In the genomic region with DNA sequence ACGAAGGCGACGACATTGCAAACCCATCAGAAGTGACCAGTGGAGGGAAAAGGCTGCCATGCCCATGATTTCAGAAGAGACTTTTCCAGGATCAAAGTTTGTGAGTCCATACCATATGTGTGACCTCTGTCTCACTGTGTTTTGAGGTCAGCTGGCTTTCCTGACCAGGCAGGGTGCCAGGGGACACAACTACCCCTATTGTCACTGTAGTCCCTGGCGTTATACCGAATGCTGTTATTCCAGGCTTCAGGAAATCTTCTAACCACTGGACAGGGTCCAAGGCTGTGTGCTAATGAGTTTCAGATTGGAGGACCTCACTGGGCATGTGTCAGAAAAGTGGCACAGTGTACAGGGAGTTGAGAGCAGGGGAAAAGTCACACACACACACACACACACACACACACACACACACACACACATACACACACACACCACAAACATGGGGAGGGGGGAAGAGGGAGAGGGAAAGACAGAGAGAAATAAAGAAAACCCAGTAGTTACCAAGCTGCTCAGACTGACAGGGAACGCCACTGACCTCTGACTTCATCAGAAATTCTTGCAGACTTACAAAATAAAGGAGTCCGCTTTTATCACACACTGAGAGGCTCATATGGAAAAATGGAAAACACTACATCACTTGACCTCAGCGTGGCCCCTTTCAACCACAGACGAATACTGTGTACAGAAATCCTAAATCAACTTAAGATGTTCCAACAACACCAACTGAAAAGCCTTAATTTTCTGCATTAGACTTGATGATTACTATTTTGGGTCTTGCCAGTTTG, we compare ENCODE assay signal across 10 mouse cellular contexts.
DNase-seq lines count a peak whose midpoint lies in the region; ATAC-seq and TF ChIP-seq lines count a peak whose summit lies in the region.
"Had no signal": no experiment of that assay in that cellular context is flagged by ENCODE, and none has a peak within 500 bp of the region (broad histone marks: within the 10 kb centered on the region; RNA-seq: fewer than 3 reads in every experiment).

No protein-coding gene starts in this region.

- no peak overlapping the region for H3K9ac ChIP-seq in kidney, embryonic 16.5 days (replicated peaks; ENCODE audit: low read length)
- no peak overlapping the region for H3K9ac ChIP-seq in heart, embryonic 15.5 days
- H3K9ac ChIP-seq in lung, embryonic 14.5 days = no peak overlapping the region; the same call in 1 of the 2 replicates
- H3K9ac ChIP-seq: neural tube, embryonic 13.5 days had no signal

- H3K27me3 ChIP-seq in kidney, embryonic 16.5 days (ENCODE audit: insufficient read depth, low read length) = no peaks in the 10 kb centered on the region
- H3K27me3 ChIP-seq in embryonic facial prominence, embryonic 10.5 days (replicated peaks; ENCODE audit: low read depth, poor library complexity, severe bottlenecking) = no peaks in the 10 kb centered on the region
- no peaks in the 10 kb centered on the region for H3K27me3 ChIP-seq in heart, embryonic 15.5 days
- no peaks in the 10 kb centered on the region for H3K27me3 ChIP-seq in lung, embryonic 14.5 days (ENCODE audit: insufficient read depth, low read length)
- H3K27me3 ChIP-seq in thymus, adult 2 months (ENCODE audit: control insufficient read depth, insufficient read depth, low read length) = no peaks in the 10 kb centered on the region
- H3K27me3 ChIP-seq: neural tube, embryonic 13.5 days had no signal

- H3K4me1 ChIP-seq in kidney, embryonic 16.5 days (ENCODE audit: insufficient read depth, low read length) = peaks cover 8% of the 10 kb centered on the region; the same call in 1 of the 2 replicates
- peaks cover 51% of the 10 kb centered on the region for H3K4me1 ChIP-seq in embryonic facial prominence, embryonic 10.5 days
- H3K4me1 ChIP-seq in heart, embryonic 15.5 days (replicated peaks) = peaks cover 35% of the 10 kb centered on the region
- peaks cover 25% of the 10 kb centered on the region for H3K4me1 ChIP-seq in lung, embryonic 14.5 days (ENCODE audit: insufficient read depth)
- no peaks in the 10 kb centered on the region for H3K4me1 ChIP-seq in thymus, adult 2 months (replicated peaks; ENCODE audit: control insufficient read depth, insufficient read depth, low read length)

- no peak for ATAC-seq in kidney, embryonic 16.5 days (ENCODE audit: low FRiP score, low TSS enrichment)
- peak; percentile 85 for ATAC-seq in heart, embryonic 15.5 days (replicated peaks; ENCODE audit: insufficient number of reproducible peaks, insufficient read depth, low FRiP score, low read depth)
- peak; percentile 64 for ATAC-seq in lung, embryonic 14.5 days (ENCODE audit: insufficient read depth)
- no peak for ATAC-seq in activated CD4-positive, CD25-positive, alpha-beta regulatory T cell, adult 4 months

- H3K9me3 ChIP-seq in kidney, embryonic 16.5 days (ENCODE audit: low read length) = no peaks in the 10 kb centered on the region
- H3K9me3 ChIP-seq in embryonic facial prominence, embryonic 10.5 days = no peaks in the 10 kb centered on the region
- no peaks in the 10 kb centered on the region for H3K9me3 ChIP-seq in heart, embryonic 15.5 days (replicated peaks)
- no peaks in the 10 kb centered on the region for H3K9me3 ChIP-seq in lung, embryonic 14.5 days (ENCODE audit: low read depth, low read length)
- H3K9me3 ChIP-seq: neural tube, embryonic 13.5 days had no signal

- TF ChIP-seq POLR2A in thymus, adult 2 months (IDR thresholded peaks at IDR 0.05; ENCODE audit: control insufficient read depth, extremely low read depth, insufficient read depth, low read length, poor library complexity) = no peak

- no peak overlapping the region for H3K4me3 ChIP-seq in kidney, embryonic 16.5 days (ENCODE audit: low read length)
- no peak overlapping the region for H3K4me3 ChIP-seq in embryonic facial prominence, embryonic 10.5 days
- no peak overlapping the region for H3K4me3 ChIP-seq in heart, embryonic 15.5 days
- H3K4me3 ChIP-seq in lung, embryonic 14.5 days (ENCODE audit: low read depth, low read length) = no peak overlapping the region
- H3K4me3 ChIP-seq in thymus, adult 2 months (ENCODE audit: control insufficient read depth, insufficient read depth, low read length) = no peak overlapping the region
- H3K4me3 ChIP-seq: neural tube, embryonic 13.5 days had no signal

- DNase-seq in kidney, adult 18-20 months = peak; percentile 35
- DNase-seq in embryonic facial prominence, embryonic 10.5 days (ENCODE audit: low spot score) = peak; percentile 31
- peak; percentile 75 for DNase-seq in lung, embryonic 14.5 days
- DNase-seq in thymus, adult 2 months = no peak
- DNase-seq in right cerebral cortex, postnatal 4 days = no peak
- DNase-seq: cerebellum, postnatal 25 days had no signal

- no peak overlapping the region for H3K4me2 ChIP-seq in kidney, embryonic 16.5 days (replicated peaks; ENCODE audit: low read depth, low read length)
- no peak overlapping the region for H3K4me2 ChIP-seq in heart, embryonic 15.5 days
- no peak overlapping the region for H3K4me2 ChIP-seq in lung, embryonic 14.5 days
- H3K4me2 ChIP-seq: neural tube, embryonic 13.5 days had no signal

- H3K36me3 ChIP-seq in kidney, embryonic 16.5 days (ENCODE audit: insufficient read depth, low read length) = peaks cover 7% of the 10 kb centered on the region; the same call in 1 of the 2 replicates
- H3K36me3 ChIP-seq in embryonic facial prominence, embryonic 10.5 days (replicated peaks) = peaks cover 3% of the 10 kb centered on the region; the same call in 1 of the 2 replicates
- H3K36me3 ChIP-seq in heart, embryonic 15.5 days = peaks cover 7% of the 10 kb centered on the region; the same call in 1 of the 2 replicates
- H3K36me3 ChIP-seq in lung, embryonic 14.5 days (ENCODE audit: insufficient read depth) = peaks cover 11% of the 10 kb centered on the region; the same call in 1 of the 2 replicates
- H3K36me3 ChIP-seq in thymus, adult 2 months (ENCODE audit: control insufficient read depth, insufficient read depth, low read length) = peaks cover 14% of the 10 kb centered on the region
- H3K36me3 ChIP-seq: neural tube, embryonic 13.5 days had no signal

- WGBS in kidney, embryonic 16.5 days = 59% methylated on average over 9 of the region's 9 CpGs
- 34% methylated on average over 9 of the region's 9 CpGs for WGBS in embryonic facial prominence, embryonic 10.5 days
- 41% methylated on average over 9 of the region's 9 CpGs for WGBS in heart, embryonic 15.5 days
- WGBS in lung, embryonic 14.5 days = 35% methylated on average over 9 of the region's 9 CpGs
- 96% methylated on average over 9 of the region's 9 CpGs for WGBS in thymus, adult 2 months

- no peak overlapping the region for H3K27ac ChIP-seq in kidney, embryonic 16.5 days (ENCODE audit: low read length)
- H3K27ac ChIP-seq in embryonic facial prominence, embryonic 10.5 days (replicated peaks) = peak overlapping the region; percentile 66
- peak overlapping the region; percentile 62 for H3K27ac ChIP-seq in heart, embryonic 15.5 days
- H3K27ac ChIP-seq in lung, embryonic 14.5 days (ENCODE audit: low read depth) = no peak overlapping the region
- no peak overlapping the region for H3K27ac ChIP-seq in thymus, adult 2 months (ENCODE audit: control insufficient read depth, insufficient read depth, low read length)
- H3K27ac ChIP-seq: neural tube, embryonic 13.5 days had no signal

- no peak for TF ChIP-seq CTCF in lung, embryonic 14.5 days (IDR thresholded peaks at IDR 0.05; ENCODE audit: low read depth)
- TF ChIP-seq CTCF in thymus, adult 2 months (IDR thresholded peaks at IDR 0.05; ENCODE audit: borderline replicate concordance, control insufficient read depth, extremely low read depth, insufficient read depth, low read length, poor library complexity) = no peak

Comparison
In these comparisons a context has a peak if more than half of its experiments do, and no peak if none do; other contexts are left out.
1. DNase-seq: peak in kidney, adult 18-20 months (single experiment), embryonic facial prominence, embryonic 10.5 days (single experiment) and lung, embryonic 14.5 days (single experiment); none in thymus, adult 2 months (single experiment) and right cerebral cortex, postnatal 4 days (single experiment).
2. ATAC-seq: peak in heart, embryonic 15.5 days (single experiment) and lung, embryonic 14.5 days (single experiment); none in kidney, embryonic 16.5 days (single experiment) and activated CD4-positive, CD25-positive, alpha-beta regulatory T cell, adult 4 months (single experiment).
3. H3K27ac ChIP-seq: peak in embryonic facial prominence, embryonic 10.5 days (single experiment) and heart, embryonic 15.5 days (single experiment); none in kidney, embryonic 16.5 days (single experiment), lung, embryonic 14.5 days (single experiment) and thymus, adult 2 months (single experiment).